Mouse (Mus musculus) 3T3-L1 (cell line): Measurements from ENCODE around the gene Mef2c.

Experiments used
- DNase-seq: peaks from one replicate; pipeline ENCODE4 v3.0.0-alpha.2; 2015; ENCODE audit warnings: low read depth, low spot score

The Mef2c gene

DNA sequence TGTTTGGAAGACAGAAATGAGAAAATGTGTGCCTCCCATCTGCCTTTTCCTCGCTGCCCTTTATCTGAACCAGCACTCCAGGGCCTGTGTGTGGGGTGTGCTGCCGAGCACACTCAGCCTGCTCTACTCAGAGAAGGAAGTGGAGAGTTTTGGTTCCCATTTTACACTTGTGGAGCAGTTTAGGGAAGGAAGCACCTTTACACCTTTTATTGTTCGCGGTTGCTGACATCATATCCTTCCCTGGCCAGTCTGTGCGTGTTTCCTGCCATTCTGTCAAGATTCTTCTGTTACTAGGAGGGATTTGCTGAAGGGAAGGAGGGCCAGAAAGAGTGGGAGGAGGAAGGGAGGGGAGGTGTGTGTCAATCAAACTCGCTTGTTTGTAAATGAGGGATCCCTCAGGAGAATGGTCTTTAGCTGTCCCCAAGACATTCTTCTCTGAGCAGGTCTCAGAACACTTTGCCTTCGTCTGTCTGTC is 68.2 kb downstream of the Mef2c start:
- DNase-seq = no peak

DNA sequence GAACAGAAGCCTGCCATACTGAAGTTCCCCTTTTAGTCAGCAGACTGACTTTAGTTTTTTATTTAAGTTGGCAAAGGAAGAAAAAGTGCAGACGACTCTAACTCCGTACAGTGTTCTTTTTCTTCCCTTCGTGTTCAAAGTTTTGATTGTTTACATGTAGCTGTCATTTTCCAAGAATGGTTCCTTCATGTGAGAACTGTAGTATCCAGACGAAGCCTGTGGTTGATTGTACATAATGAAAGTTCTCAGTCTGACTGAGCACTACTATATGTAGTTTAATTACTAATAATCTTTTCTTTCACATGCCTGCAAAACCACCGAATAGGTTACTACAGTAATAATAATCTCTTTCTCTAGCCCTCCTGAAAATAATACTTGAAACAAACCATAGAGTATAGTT is 68.6 kb downstream of the Mef2c start:
- no peak for DNase-seq

DNA sequence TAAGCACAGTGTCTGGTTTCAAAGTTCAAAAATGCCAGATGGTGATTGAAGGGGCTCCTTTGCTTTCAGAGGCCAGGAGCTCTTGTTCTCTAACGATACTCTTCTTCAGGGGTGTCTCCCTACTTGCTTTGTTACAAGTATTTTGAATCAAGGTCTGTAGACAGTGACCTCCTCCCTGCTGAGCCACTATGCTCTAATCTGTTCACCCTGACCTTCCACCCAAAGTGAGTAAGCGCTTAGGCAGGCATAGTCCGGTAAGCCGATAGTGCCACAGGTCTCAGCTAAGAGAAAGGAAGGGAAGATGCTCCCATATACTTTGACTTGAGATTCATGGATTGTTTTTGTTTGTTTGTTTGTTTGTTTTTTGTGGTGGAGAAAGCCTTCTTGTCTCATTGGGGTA is 69.5 kb downstream of the Mef2c start:
- no peak for DNase-seq

DNA sequence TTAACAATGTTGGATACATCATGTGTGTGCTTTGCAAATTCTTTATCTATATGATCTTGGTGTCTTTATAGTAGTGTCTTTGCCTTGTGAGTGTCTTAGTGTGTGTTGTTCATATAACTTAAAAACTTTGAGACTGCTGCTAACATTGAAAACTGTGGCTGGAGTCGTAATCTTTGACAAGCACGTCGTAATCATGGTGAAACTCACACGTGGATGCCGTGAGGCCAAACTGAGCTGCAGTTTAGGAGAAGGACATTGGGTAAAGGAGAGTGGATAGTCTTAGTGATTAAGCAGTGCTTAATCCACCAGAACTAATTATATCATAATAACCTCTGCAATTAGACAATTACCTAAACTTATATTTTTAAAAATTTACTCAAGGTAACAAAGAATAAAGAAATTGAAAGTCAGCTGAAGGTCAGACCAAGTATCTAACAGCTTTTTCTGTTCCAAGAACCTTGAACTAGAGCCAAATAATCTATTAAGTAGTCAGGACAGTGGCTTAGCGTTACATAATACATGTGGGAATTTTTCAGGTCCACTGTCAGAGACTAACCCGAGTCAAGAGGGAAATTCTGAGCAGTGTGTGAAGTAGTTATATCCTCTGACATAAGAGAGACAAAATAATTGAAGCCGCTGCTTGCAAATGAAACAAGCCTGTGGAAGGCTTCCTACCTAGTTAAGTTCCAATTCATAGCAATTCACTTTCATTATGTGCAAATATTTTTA is 70.2 kb downstream of the Mef2c start:
- DNase-seq = no peak

DNA sequence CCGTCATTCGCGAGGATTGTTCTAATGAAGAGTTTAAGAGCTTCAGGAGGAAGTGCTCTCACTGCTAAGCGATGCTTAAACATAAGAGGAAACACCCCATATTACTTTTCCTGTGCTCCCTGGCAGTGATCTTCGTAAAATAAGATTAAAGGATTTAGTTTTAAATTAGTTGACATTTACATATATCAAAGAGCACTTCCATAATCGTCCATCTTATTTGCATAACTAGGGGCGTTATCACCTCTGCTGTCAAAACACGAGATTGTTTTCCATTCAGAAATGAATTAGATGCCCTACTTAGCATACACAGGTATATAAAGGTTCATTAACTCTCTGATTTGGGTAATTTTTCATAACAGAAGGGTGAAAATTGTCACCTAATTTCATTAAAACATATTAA is 71.0 kb downstream of the Mef2c start:
- DNase-seq = no peak

DNA sequence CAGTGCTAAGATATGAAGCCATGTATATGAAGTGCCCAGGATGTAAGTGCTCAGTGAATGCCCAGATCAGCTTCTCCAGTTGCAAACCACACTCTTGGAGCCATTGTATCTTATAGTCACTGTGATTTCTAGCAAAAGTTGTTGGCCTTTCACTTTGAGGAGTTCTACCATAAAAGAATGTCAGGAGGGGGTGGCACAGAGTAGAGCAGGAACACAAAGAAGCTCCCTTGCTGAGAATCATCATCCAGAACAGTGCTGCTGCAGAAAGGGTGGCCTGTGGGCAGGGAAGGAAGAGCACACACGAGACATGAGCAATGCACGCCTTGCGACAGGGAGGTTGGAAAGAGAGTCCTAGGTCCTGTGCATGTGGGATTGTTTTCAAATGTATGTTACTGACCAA is 75.6 kb downstream of the Mef2c start:
- no peak for DNase-seq

DNA sequence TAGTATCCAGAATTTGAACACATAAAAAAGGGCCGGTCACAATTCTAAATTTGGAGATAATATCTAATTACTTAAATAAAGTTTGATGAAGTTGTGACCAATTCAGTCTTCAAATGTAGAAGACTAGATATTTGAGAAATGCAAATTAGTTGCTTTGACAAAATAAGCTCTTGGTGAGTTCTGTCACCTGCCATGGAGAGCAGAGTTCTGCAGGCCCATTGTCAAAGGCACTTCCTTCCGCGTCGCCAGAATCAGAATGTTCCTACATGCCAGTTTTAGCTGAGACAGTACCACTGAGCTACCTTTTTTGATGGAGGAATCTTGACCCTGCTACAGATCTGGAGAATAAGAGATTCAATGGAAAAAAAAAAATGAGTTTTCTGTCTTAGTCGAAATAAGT is 77.0 kb downstream of the Mef2c start:
- no peak for DNase-seq

DNA sequence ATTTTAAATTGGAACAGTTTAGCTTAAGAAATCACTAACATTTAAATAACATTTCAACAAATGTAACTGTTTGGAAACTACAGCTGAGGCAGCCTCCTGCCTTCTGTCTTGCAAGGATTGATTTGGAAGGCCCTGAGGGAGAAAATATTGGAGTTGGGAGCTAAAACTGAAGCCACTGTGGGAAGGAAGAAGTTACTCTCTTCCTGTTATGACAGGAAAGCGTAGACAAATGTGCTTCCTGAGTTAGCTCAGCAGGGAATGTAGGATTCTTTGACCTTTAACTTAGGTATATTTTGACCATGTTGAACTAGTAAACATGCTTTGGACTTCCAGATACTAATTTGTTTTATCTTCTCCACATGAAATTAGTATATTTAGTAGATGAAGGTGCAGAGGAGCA is 78.7 kb downstream of the Mef2c start:
- DNase-seq = no peak

DNA sequence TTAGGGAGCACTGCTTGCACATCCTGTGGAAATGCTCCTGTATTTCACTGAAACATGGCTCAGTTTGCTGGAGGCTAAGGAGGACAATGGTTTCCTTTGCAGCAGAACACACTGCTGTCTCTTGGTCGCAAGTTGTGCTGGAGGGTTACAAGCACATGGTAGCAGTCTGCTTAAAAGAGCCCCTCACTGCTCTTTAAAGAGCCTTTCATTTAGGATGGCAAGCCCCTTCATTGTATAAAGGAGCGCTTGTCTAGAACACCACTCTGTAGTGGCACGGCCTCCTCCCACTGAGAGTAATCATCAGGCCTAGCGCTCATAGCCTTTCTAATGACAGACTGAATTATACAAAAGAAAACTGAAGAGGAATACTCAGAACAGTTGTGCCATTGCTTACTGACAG is 80.0 kb downstream of the Mef2c start:
- DNase-seq = no peak

DNA sequence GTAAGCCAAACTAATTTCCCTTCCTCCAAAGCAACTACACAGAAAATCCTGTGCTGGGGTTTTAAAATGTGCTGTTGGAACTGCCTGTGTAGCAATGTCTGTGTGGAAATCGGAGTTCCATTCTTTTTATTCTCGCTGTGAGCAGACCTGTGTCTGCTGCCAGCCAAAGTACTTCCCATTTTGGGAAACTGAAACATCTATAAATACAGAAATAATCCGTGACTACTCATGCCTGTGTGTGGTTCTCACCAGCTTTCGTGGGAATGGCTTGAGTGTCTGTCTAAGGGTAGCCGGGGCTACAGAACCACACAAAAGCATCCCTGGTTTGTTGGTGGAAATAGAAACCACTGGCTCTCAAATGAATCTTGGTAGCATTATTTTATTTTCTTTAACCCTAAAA is 81.5 kb downstream of the Mef2c start:
- no peak for DNase-seq

DNA sequence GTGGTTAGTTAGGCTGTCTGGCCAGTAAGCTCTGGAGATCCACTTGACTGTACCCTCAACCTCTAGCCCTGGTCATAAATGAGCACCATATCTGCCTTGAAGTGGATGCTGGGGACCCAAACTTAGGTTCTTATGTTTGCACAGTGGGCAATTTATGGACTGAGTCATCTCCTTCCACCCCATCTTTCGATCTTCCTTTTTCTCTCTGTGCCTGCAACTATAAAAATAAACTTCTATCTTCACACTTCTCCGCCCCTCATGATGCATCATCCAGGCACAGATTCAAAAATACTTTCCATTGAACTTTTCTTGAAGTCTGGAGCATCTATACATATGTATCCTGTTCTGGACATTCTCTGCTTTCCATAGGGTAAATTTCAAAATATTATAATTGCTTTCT is 84.4 kb downstream of the Mef2c start:
- no peak for DNase-seq

DNA sequence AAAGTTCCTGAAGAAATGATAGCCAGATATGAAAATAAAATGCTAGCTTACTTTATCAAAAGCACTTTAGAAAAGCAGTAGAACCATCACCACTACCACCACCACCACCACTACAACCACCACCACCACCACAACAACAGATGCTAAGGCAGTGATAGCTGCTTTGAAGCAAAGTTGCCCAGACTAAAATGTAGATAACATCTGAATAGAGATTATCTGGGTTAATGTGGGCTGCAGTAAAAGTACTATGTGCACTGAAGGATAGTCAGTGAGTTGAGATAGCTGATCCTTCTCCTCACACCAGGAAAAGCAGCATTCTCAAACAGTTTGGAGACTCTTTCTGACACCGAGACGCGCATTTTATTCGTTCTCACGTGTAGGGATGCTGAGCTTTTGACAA is 87.1 kb downstream of the Mef2c start:
- DNase-seq = no peak

DNA sequence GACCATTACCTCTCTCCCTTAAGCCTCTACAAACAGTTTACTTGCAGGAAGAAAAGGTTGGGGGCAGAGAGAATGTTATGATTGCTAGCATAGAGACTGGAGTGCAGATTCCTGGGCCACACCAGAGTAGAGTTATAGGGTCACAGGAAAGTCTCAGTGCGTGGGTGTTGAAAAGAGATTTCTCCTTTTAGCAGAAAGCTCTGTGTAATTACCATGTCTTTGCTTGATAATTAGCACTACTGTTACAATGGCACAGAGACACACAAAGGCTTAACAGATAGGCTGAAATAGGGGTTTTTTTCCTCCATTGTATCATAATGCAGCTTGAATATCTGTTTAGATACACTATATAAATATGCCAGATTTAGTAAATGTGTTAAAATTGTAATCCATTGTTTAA is 91.6 kb downstream of the Mef2c start:
- no peak for DNase-seq

DNA sequence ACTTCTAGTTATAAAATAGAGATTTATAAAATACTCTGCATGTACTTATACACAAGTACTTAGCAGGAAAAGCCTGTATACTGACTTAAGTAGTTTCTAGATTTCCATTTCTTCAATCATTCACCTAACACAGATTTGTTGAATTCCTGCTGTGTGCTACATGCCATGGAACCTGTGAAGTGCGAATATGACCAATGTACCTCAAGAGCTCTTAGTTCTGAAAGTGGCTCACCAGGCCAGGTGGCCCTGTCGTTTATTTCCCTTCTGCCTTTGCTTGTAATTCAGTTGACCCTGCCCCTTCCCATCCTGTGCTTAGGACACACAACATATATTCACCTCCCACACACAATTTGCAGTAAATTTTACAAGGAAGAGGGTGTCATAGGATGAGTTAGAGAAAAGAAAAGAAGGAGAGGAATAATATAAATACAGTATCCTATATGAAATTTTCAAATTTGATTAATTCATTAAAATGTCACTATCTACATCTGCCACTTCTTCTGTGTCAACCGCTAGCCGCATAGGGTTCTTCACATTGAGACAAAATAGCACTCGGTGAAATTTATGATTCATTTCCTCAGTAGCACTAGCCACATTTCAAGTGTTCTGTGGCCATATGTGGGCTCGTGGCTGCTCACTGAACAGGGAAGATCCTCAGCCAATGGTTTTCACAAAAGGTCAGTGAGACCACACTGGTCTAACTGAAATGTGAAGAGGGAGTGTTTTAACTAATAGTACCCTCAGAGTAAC is 93.3 kb downstream of the Mef2c start:
- DNase-seq = no peak

DNA sequence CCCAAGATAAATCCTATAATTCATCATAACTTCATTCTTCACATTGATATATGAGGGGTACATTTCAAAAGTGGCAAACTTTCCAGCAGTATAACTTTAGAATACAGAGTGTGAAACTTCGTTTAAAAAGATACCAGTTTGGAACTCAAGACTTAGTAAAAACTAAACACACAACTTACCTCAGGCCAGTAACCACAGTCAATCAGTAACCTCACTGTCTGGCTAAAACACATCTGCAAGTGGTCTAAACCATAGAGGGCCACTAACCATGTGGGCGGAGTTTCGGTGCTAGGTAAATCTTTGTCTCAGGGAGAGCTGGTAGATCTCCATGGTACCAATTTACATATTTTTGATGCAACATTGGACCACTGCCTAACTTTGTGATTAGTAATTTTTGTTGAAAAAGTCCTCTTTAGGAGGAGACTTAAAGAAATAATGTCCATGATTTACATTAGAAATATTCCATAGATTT is 93.9 kb downstream of the Mef2c start:
- no peak for DNase-seq

DNA sequence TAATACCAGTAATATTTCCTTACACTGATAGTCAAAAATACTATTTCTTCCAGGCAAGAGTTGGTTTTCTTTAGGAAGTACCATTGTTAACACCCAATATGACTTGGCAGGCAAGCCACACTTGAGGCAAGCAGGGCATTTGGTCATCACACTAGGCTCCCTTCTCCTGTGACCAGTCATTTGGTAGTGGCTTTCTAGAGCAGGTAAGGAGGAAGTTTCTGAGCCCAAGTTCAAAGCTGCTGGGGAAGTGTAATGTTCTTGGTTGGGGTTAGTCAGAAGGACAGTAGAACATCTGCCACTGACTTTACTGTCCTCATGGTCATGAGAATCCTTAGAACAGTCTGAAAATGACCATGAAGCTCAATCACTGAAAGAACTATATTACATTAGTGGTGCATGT is 96.5 kb downstream of the Mef2c start:
- no peak for DNase-seq

DNA sequence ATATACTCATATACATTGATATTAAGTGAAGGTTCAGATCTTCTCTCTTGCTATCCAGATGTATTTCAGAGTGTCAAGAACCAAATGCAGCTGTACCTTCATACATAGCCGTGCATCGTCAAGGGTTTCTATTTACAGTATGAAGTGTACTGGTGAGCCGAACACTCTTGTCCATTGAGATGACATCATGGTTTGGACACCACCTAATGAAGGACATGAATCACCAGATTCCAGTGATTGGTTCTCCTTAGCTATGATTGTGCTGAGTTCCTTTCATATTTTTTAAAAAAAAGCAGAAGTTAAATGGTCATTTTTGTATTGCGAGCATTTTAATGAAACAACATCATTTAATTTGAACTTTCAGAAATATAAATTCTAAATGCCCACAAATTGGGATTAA is 97.9 kb downstream of the Mef2c start:
- no peak for DNase-seq

DNA sequence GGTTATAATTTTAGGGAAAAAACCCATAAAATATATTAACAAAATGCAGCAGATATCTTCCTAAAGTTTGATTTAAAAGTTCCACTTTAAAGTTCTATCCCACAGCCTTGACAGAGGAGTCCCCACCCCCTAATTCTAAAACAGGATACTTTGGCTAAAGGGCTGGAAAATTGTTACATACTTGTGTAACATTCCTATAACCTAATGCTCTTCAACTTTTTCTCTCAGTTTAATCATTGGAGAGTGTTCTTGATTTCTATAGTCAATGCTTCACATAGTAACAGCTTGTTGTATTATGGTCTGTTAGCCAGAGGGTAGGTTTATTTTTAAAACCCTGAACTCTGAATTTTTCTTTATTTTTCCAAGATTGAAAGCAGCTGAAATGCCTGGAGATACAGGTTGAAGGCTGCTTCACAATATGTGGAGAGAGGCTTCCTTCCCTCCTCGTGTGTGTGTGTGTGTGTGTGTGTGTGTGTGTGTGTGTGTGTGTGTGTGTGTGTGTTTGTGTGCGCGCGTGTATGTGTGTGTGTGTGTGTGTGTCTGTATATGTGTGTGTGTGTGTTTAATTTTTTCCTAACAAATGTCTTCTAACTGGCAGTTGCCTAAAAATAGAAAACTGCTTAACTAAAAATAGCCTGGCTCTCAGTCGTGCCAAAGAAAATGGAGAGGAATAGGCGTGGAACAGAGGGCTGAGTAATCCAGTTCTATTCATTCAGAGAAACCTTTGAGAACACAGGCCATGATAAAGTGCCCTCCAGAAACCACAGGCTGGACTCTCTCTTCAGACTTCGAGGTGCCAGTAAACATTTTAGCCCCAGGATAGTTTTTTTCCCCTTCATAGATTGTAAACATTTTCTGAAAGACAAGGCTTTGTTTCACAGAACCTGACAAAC is 99.8 kb downstream of the Mef2c start:
- DNase-seq = peak; percentile 62

DNA sequence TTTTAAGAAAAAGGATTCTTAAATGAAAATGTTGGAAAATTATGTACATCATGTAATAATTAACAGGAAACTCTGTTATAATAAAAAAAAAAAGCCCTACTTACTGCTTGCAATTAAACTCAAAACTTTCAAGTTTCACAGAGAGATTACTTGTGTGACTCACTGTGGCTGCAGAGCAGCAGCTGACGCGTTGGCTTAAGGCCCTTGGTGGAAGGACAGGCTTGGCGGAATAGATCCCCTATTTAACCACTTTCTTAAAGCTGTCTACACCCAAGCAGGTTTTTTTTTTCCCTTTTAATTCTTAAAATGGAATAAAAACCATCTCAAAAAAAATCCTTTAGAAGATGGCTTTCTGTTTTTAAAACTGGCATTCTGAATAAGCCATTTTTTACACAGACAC is 100.5 kb downstream of the Mef2c start:
- peak; percentile 42 for DNase-seq

DNA sequence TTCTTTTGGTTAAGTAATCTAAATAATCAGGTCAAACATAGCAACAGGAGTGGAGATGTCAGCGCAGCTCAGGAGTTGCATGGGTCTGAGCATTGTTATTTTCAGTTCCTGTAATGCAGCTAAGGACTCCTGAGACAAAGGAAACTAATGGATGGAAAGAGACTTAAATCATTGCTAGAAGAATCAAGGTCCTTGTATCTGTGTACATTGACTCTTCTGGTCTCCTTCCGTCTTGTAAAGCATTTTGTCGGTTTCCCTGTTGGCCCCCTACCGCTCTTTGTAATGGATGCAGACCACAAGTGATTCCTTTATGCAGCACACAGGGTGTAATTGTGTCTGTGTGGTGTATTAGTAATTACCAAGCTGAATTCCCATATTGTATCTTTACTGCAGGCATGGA is 101.0 kb downstream of the Mef2c start:
- DNase-seq = no peak

DNA sequence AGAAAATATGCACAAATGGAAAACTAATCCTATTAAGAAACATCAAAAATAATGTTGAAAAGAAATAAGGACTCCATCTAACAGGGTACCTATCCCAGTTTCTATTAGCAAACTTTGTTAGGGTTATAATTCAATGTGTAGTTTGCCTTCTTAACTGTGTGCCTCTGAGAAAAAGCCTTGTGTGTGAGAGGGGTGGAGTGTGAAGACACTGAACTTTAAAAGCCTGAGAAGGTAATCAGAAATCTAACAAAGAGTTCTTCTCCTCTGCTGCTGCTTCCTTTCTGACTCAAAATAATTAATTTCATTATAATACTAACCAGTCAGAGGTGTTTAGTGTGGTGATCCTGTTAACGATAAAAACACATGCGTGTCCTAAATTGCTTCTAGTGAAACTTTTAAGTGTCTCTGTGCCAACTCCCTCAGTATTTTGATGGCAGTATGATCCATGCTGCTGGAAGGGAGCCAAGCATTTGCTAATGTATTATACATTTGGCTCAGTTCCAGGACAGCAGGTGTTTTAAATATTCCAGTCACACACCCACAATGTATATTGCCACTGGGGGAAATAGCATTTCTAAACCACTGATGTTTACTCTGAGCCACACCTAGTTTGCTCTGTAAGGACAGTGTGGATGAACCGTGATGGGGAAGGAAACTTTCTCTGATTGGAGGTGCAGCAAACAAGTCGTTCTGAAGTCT is 104.2 kb downstream of the Mef2c start:
- no peak for DNase-seq
